Mouse (Mus musculus): ENCODE results near the gene Cbx7.

Cbx7 gene

DNA sequence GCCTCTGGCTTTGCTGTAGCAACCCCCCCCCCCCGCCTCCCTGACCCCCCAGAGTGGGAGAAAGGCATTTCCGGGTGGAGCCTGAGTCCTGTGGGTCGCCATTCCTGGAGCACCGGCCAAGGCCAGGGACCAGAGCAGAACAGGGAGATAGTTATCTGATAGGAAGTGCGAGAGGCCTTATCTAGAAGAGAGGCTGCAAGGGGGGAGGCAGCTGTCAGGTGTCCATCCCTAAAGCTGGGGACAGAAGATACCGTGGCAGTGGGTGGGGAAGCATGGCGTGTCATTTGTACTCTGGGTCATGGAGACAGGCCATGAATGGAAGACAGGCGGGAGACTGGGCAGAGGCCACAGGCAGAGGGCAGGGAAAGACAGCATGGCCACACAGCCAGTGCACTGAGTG, 29.8 kb upstream of the Cbx7 start:
- peak; percentile 76 for DNase-seq

DNA sequence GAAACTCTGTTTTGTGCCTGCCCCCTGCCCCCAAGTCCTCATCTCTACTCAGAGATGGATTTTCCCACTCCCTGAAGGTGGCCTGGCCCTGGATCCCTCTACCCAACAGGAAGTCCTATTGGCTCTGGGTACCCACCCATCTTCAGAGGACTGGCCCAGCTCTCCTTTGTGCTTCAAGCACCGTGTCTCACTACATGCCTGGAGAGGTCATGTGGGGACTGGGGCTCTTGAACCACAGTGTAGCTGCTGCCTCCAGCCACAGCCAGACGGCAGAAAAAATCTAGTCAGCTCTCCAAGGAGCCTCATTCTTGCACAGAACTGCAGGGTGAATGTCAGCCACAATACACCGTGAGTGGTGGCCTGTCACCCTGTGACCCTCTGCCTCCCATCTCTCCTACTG, 27.1 kb upstream of the Cbx7 start:
- DNase-seq, result no peak

DNA sequence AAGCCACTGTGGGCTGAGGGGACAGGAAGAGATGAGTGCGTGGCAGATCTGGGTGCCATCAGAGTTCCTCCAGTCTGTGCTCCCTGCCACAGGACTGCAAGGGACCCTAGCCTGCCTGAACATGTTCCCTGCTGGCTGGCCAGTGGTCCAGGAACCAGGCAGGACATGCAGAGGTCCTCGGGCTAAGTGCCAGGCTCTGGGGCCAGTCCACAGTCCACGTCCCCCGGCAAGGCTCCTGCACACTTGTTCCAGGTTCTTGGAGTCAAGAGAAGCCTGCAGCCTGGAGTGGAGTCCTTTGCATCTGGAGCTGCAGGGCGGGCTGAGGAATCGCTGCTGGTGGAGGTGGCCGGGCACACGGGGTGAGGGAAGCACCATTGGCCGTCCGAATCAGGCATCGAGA, 25.9 kb upstream of the Cbx7 start:
- peak; percentile 80 for DNase-seq

DNA sequence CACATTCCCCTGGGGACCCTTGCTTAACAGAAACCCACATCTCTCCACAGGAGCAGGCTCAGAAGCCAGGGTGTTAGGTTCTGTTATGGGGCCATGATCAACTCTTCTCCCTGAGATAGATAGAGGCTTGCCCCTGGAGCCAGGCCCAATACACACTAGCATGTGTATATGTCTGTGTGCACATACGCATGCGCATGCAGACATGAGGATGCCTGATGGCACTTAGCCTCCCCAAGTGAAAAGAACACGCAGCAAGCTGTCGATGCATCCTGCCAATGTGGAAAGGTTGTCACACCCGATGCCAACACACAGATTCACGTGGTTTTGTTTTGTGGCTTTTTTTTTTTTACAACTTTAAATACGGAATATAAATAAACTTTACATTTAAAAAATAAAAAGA, 24.6 kb upstream of the Cbx7 start:
- no peak for DNase-seq

DNA sequence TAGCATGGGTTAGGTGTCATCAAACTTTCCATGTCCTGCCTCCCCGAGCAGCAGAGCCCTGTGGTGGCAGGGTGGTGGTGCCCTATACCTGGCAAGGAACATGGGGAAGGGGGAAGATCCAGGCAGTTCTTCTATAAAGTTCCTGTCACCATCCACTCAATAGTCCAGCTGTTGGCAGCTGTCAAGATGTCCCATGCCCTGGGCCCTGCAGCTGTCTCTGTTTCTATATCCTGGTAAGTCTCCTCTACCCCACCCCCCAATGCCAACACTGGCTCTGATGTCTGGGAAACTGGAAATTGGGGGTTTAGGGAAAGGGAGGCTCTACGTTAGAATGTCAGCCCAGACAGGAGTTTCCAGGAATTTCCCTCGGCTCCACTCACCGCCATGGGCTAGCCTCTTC, 23.6 kb upstream of the Cbx7 start:
- DNase-seq, result no peak

DNA sequence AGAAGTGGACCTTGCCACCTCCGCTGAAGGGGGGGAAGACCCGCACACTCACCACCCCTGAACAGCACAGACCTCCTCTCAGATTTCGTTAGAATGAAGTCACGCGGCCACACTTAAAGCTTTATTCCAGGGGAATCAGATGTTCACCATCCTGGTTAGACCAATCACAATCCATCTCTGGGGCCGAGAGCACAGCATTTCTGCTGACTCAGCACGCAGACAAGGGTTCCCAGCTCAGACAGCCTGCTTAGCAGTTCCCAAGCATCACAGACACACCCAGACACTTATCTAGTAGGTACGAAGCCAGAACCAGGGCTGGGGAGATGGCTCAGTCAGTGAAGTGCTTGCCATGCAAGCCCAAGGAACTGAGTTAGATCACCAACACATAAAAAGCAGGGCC, 15.3 kb upstream of the Cbx7 start:
- DNase-seq, result no peak

DNA sequence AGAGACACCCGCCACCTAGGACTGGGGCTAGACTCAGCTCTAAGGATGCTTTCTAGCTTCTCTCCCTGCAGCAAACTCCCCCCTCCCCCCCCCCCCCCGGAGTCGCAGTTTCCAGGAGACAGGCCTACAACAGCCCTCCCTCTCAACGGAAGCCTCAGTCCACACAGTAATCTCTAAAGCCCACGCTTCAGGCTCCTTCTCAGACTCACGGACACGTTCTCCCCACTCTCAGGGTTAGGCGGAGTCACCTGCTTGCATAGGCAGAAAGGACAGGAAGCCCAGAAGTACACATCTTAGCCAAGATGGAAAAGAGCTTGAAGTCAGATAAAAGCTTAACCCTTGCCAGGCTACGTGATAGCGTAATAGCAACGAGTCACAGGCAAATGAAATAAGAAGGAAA, 14.6 kb upstream of the Cbx7 start:
- DNase-seq, result no peak

DNA sequence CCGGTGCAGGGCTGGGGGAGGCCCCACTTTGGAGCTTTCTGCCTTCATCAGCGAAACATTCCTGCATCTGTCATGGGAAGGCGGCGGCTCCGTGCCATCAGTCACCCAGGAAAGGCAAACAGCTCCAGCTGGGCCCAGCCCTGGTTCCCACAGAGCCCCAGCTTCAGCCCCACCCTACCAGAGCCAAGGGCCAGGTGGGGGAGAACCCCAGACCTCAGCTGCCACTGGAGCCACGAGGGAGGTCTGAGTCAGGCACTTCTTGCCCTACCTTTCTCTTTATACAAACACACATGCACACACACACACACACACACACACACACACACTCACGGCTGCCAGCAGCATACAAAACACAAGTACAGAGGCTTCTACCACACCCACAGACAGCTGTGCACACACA, 13.2 kb upstream of the Cbx7 start:
- no peak for DNase-seq

DNA sequence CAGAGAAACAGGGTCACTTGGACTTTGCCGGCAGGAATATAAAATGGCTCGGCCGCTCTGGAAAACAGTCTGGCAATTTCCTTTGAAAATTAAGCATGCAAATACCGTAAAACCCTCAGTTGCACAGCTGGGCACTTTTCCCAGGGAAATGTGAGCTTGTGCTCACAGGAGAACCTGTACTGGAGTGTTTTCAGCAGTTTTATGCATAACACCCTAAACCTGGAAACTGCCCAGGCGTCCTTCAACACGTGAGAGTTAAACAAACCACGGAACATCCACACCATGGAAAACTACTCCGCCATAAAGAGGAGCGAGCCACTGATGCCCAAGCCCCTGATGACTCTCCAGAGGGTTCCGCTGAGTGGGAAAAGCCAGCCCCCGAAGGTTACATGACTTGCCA, 9.8 kb upstream of the Cbx7 start:
- peak; percentile 43 for DNase-seq

DNA sequence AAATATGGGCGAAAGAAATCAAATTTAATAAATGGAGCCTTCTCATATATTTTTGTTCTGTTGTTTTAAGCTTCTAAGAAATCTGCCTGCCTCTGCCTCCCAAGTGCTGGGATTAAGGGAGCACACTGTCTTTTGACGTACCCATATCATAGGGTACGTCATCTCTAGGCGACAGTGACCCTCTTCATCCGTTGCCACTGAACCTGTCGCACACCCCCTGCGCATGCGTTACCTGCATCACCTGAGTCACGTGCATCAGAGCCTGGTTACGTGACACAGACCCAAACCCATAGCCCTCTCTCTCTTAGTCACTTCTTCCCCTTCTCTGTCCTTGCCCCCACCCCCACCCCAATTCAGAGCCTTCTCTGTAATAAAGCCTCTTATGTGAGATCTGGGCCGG, 1.3 kb upstream of the Cbx7 start:
- DNase-seq, result no peak

DNA sequence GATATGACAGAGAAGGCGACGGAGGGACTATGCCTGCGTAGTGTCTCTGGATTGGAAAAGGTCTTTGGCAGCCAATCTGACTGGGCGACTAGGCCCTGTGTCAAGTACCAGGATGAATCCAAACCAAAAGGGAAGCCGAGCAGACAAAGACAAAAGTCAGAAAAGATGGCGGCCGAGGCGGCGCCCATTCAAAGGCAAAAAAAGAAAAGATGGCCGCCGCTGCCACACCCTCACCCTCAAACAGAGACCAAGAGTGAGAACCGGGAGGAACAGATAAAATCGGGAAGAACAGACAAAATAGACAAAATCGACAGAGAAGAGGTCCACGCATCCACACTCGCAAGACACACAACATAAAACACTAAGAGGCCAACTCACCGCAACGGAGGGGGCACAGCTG, 428 bp downstream of the Cbx7 start:
- no peak for DNase-seq

DNA sequence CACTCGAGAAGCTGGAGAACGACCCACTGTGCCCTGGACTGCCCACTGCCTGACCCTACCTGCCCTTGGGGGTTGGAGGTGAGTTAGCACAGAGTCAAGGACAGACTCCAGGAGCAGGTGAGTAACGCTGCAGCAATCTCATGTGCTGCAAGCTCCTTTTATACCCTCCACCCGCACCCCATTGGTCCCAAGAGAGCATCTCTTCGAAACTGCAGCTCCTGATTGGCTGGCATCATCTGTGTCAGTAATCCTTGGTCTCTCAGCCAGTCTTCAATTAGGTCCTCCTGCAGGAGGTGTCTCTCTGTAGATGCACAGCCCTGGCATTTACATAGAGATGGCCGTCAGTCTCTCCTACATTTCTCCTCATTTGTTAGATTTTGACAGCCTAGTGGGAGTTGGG, 3.6 kb downstream of the Cbx7 start:
- DNase-seq, result no peak

DNA sequence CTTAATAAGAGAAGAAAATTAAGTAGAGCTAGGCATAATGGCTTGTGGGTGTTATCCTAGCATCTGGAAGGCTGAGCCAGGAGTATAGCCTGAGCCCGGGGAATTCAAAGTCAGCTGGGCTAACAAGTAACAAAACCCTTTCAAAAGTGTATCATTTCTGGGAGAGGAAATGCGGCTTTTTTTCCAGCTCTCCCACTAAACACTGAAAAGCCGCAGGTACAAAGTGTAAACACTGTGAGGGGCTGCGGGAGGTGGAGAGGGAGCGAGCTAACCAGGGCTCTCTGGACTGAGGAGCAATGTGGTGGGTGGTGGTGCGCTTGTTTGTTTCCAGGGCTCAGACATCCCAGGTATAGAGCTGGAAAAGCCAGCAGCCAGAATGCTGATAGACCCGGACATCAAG, 6.5 kb downstream of the Cbx7 start:
- no peak for DNase-seq

DNA sequence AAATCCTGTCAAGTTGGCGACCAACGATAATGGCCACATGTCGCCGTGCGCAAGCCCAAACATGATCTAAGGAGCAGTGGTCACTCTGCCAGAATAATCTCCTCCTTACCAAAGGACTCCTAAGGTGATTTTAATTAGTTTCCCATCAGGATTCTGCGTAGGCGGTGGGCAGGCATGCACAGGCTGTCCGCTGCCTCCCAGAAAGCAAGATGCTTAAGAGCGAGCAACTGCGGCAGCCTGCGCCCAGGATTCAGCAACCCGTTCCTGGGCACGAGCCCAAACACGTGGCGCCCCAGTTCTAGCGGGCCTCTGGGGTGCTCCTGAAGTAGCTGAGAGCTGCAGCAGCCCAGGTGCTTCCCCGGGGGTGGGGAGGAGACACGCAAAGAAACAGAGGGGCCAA, 8.3 kb downstream of the Cbx7 start:
- no peak for DNase-seq

DNA sequence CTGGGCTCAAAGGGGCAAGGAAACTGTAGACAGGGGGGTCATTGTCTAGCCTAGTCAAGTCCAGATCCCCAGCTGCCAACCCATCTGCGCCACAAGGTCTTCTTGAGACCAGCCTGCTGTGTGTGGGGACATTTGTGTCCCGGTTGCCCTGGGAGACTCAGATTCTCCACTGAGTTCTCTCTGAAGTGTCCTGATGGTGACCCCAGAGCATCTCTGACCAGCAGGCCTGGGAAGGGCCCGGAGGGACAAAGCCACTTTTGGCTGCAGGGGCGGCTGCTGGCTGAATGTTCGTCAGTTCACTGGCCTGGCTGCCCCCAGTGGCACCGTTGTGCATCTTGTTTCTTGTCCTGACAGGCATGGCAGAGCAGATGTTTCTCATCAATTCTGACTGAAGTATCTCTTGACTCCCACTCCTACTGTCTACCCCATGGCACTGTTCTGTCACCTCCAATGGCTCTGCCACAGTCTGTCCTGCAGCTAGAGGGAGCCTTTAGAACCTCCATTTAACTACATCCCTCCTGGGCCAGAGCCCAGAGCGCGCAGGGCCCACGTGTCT, 9.5 kb downstream of the Cbx7 start:
- DNase-seq, result no peak

DNA sequence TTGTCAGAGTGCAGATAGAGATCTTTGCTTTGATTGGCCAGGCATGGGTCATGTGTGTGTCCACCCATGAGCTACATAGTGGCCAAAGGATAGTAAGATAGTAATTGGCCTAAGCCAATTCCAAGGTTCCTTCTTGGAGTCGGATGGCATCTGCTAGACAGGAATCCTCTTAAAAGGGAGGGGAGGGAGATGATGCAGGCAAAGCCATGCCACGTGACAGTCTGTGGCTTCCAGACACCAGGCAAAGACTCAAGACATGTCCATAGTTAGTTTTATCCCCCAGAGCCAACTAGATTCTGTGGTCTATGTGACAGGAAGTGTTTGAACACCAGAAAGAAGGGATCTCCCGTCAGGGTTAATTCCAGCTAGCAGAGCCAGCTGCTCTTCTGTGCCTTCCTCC, 12.5 kb downstream of the Cbx7 start:
- no peak for DNase-seq

DNA sequence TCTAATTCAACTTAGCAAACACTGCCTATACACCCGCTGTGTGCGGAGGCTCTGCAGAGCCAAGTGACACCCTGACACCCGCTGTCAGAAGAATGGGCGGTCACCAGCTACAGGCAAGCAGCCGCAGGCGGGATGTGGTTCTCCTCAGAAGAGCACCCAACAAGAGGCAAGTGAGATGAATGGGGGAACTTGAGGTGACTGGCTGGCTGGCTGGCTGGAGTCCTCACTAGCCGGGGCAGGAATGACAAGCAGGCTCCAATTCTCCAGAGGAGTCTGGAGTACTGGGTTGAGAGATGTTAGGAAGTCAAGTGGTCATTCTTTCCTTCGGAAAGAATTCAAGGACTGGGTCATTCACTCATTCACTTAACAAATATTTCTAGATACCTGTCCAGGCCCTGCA, 14.4 kb downstream of the Cbx7 start:
- DNase-seq, result no peak

DNA sequence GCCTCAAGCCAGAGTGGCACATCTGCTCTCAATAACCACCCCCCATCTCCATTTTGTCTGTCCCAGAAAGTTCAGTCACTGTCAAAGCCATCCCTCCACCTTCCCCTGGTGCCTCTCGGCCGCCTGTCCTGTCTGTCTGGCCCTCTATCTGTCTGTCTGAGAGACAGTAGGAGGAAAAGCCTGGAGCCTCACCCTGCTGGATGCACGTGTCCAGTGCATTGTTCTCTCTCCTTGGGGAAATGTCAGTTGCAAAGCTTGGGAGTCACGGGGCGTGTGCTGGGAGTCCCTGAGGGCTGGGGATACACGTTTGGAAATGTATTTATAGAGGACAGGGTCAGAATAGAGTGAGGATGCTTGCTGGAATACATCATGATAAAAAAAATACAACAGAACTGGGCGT, 17.4 kb downstream of the Cbx7 start:
- DNase-seq, result peak; percentile 56

DNA sequence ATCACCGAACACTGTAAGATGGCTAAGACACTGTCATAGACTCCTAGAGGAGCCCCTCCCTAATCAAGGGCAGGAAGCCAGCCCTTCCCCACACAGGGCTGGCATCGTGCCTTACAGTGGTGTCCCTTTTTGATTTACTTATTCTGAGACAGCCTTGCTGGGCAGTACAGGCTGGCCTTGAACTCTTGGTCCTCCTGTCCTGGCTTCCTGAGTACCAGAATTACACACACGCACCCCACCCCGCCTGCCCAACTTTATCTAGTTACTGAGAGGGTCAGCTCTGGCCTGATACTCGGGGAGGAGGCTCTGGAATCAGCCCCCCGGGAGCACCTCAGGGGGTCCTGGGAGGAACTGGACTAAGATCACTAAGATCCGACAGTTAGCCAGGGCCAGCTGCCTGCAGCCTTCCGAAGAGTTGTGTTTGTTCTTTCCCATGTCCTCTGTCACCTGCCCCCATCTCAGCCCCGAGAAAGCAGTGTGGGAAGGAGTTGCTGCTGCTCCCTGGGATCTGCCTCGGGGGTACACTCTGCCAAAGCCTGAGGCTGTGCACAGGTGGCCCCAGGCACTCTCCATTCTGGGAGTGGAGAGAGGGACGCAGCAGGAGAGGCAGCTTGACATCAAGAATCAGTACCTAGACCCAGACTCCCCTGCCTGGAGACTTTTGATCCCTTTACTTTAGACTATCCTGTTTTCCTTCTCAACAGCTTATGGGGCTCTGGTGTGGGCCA, 18.3 kb downstream of the Cbx7 start:
- DNase-seq, result peak; percentile 83

DNA sequence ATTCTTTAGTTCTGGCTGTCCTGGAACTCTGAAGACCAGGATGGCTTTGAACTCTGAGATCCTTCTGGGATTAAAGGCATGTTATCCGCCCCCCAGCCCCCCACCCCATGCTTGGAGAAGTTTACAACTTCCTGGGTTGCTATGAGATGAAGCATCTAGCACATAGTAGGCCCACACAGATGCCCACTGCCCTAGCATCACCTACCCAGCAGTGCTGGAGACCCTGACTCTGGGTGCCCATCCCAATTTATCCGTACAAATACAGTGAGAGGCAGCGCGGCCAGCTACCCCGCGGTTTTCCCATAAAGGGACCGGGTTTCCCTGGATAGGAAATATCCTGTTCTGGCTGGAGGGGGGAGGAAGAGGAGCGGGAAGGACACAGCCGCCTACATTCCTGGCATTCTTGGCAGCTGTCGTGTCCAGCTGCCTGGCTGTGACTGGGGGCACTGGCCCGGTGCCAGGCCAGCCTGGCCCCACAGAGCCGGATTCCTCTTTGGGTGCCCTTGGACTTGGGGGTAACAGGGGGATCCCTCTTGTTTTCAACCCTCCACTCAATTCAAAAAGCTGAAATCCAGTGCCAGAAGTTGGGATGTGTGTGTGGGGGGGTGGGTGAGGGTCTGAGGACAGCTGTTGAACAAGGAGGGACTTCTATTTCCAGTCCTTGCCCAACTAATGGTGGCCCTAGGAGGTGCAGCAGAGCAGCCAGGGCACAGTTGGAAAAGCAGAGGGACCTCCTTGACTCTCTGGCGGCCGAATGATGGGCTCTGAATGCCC, 19.0 kb downstream of the Cbx7 start:
- DNase-seq, result peak; percentile 82

DNA sequence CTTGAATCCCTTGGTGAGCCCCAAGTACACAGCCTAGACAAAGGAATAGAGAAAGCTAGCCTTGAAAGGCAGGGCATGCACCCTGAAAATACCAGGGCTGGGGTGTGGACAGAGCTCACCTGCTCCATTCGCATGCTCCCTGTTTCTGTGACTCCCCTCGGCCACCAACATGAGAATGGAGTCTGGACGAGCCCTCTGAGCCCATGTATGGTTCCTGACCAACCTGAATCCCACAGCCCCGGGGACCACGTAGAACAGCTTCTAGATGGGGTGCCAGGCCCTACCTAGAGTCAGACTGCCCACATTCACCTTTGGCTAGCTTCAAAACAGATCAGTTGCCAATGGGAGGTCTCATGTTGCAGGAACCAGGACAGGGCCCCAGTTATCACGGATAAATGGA, 19.7 kb downstream of the Cbx7 start:
- no peak for DNase-seq

DNA sequence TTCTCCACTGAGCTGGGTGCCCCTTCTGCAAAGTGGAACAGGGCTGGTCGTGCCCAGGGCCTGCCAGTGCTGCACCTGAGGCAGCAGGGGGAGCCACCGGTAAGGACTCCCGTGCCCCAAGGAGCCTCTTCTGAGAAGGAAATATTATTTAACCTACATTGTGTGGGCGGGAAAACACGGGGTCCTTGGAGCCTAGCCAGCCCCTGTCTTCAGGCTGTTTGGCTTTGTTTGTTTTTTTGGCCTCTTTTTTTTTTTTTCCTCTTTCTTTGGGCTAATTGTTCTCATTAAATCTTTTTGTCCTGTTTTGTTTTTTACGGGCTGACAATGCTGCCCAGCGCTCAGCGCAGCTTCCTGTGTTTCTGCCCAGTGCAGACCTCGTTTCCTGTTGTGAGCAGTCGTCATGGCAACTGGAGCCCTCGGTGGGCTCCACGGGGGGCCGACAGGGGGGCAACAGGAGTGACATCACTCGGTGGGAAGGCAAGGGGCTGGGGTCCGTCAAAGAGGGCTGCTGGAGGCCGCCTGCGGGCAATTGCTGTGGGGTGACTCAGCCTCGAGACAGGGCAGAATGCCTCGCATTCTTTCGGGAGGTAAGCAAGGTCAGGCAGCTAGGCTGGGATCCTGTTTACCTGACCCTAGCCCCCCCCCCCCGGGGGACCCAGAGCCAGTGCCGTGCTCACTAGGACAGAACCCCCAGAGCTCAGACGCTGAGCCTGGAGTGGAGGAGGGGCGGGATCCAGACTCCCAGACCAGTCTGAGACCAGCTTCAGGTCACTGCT, 20.5 kb downstream of the Cbx7 start:
- peak; percentile 79 for DNase-seq

DNA sequence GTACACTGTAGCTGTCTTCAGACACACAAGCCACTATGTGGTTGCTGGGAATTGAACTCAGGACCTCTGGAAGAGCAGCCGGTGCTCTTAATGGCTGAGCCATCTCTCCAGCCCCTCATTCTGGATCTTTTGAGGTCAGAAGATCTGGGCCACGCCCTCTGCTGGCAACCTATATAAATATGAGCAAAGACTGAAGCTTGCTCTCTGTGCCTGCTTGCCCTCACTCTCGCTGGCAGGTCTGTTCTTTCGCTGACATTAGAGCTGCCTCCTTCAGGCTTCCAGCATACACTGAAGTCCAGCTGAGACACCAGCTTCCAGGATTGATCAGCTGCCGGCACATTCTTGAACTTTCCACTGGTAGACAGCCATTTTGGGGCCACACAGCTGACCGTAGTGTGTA, 23.2 kb downstream of the Cbx7 start:
- no peak for DNase-seq

DNA sequence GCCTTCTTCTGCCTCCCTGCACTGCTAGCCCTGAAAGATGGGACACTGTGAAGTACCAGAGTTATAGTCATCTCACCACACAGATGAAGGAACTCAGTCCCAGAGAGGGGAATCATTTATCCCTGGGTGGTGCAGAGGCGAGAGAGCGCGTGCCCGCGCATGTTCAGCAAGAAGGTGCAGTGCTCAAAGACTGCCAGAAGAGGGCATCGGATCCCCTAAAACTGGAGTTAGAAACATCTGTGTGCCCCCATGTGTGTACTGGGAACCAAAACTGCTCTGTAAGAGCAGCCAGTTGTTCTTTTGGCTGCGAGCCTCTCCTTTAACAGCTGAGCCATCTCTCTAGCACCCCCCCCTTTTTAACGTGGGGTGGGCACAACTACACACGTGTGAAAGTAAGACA, 24.1 kb downstream of the Cbx7 start:
- no peak for DNase-seq
